Mouse (Mus musculus) liver, embryonic 13.5 days (tissue): ENCODE results near the gene Crip2. TPM values are rescaled to one million over a fixed set of nuclear protein-coding genes. Genes with fewer than 3 reads are reported as not detected.

ENCODE experiments used
- ATAC-seq: fragments of 200-750 bp; cut with Nextera tagmentation; 2 replicates; pipeline ENCODE4 v1.8.0; 2017; ENCODE audit warnings: low read depth, mild to moderate bottlenecking, moderate number of reproducible peaks, moderate library complexity
- DNase-seq: peaks from one replicate; pipeline ENCODE4 v3.0.0; 2022
- H3K27ac ChIP-seq: fragments of 300-500 bp; sonication (generic); 2 replicates; pipeline ENCODE4 v1.5.1; 2015; ENCODE audit warnings: moderate library complexity, mild to moderate bottlenecking, inconsistent platforms
- H3K27me3 ChIP-seq: fragments of 300-500 bp; sonication (generic); 2 replicates; pipeline ENCODE4 v1.6.1; 2015; ENCODE audit warnings: mild to moderate bottlenecking, inconsistent platforms
- H3K36me3 ChIP-seq: fragments of 300-500 bp; sonication (generic); 2 replicates; pipeline ENCODE4 v1.6.1; 2015; ENCODE audit warnings: mild to moderate bottlenecking, inconsistent platforms
- H3K4me1 ChIP-seq: fragments of 300-500 bp; sonication (generic); replicated peaks from 2 replicates; pipeline ENCODE4 v1.6.1; 2015; ENCODE audit warnings: inconsistent platforms
- H3K4me2 ChIP-seq: fragments of 300-500 bp; sonication (generic); 2 replicates; pipeline ENCODE4 v1.6.1; 2015; ENCODE audit warnings: inconsistent platforms, mild to moderate bottlenecking, moderate library complexity
- H3K4me3 ChIP-seq: fragments of 300-500 bp; sonication (generic); replicated peaks from 2 replicates; pipeline ENCODE4 v1.5.1; 2015; ENCODE audit warnings: mild to moderate bottlenecking, inconsistent platforms
- H3K9ac ChIP-seq: fragments of 300-500 bp; sonication (generic); 2 replicates; pipeline ENCODE4 v1.6.1; 2015; ENCODE audit warnings: mild to moderate bottlenecking, inconsistent platforms
- H3K9me3 ChIP-seq: fragments of 300-500 bp; sonication (generic); replicated peaks from 2 replicates; pipeline ENCODE4 v1.6.1; 2016; ENCODE audit warnings: inconsistent platforms
- WGBS: fragments of 180-500 bp; shearing (Covaris S2); methylation state at CpG from one replicate; pipeline ENCODE4 v1.1.7; 2015; ENCODE audit not compliant: insufficient replicate concordance; 5-methylcytosine and 5-hydroxymethylcytosine counted together
- polyA plus RNA-seq: library from polyadenylated mRNA; unstranded; fragments of >200 nt; fragmentation: Nextera tagmentation; extraction: Ambion mirVana; gene quantifications from 2 replicates; pipeline ENCODE4 v1.2.1, GENCODE M21; 2015

The Crip2 gene
- polyA plus RNA-seq, 1 experiment from 2014 or later = 47.9 TPM

- Histone ChIP-seq H3K4me1 (peaks cover 45% of the 10 kb centered on the region), H3K27me3 (peaks cover 16% of the 10 kb centered on the region), H3K36me3 (peaks cover 20% of the 10 kb centered on the region), H3K4me3 (peak overlapping the region; percentile 87), H3K27ac (peak overlapping the region; percentile 76), H3K9me3 (no peaks in the 10 kb centered on the region), H3K9ac (peak overlapping the region; percentile 87), H3K4me2 (peak overlapping the region; percentile 97)
- ATAC-seq (no peak), DNase-seq (no peak)
- WGBS = 44% methylated on average over 8 of the region's 8 CpGs
Observed at GRCm38 (mm10) chr12:113157002-113157401, 17.0 kb downstream of the Crip2 start.

GRCm38 (mm10) chr12:113157521-113157920 is 17.5 kb downstream of the Crip2 start:
- peaks cover 11% of the 10 kb centered on the region for H3K27me3 ChIP-seq
- peak overlapping the region; percentile 97 for H3K4me2 ChIP-seq
- no peak overlapping the region for H3K27ac ChIP-seq
- H3K4me1 ChIP-seq = peaks cover 40% of the 10 kb centered on the region
- 89% methylated on average over 8 of the region's 8 CpGs for WGBS
- no peak for DNase-seq
- peak overlapping the region; percentile 87 for H3K4me3 ChIP-seq
- H3K9ac ChIP-seq = no peak overlapping the region; the same call in 1 of the 2 replicates
- H3K9me3 ChIP-seq = no peaks in the 10 kb centered on the region
- no peak for ATAC-seq
- H3K36me3 ChIP-seq = peaks cover 25% of the 10 kb centered on the region

- ATAC-seq = no peak
- no peak overlapping the region for H3K27ac ChIP-seq
- H3K9me3 ChIP-seq = no peaks in the 10 kb centered on the region
- H3K27me3 ChIP-seq = peaks cover 6% of the 10 kb centered on the region; the same call in 1 of the 2 replicates
- H3K4me3 ChIP-seq = no peak overlapping the region
- H3K9ac ChIP-seq = no peak overlapping the region
- no peak for DNase-seq
- H3K36me3 ChIP-seq = peaks cover 29% of the 10 kb centered on the region
- H3K4me2 ChIP-seq = peak overlapping the region; percentile 97
- peaks cover 35% of the 10 kb centered on the region for H3K4me1 ChIP-seq
- WGBS = 82% methylated on average over 8 of the region's 8 CpGs
Observed at GRCm38 (mm10) chr12:113157971-113158370, 17.9 kb downstream of the Crip2 start.

DNA sequence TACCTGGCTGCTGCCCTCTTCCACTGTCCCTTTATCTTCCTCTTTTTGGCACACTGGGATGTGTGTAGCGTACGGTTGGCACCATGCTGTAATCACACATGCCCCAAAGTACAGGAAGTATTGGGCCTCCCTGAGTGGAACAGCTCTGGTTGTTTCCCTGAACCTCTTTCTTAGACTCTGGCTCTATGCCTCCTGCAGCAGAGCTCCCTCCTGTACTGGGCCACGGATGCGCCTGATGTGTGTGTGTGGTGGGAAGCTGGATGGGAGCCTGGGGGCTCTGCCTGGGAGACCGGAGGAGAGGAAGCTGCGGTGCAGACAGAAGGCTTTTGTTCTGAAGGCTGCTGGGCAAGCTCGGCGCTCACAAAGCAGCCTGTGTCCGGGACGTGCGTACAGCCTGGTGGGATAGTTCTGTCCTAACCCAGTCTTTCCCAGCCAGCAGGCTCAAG is 23.5 kb downstream of the Crip2 start:
- WGBS = 88% methylated on average over 11 of the region's 11 CpGs
- H3K4me3 ChIP-seq = no peak overlapping the region
- peaks cover 38% of the 10 kb centered on the region for H3K36me3 ChIP-seq
- DNase-seq = no peak
- H3K4me2 ChIP-seq = no peak overlapping the region
- H3K27ac ChIP-seq = no peak overlapping the region
- no peak for ATAC-seq
- H3K27me3 ChIP-seq = no peaks in the 10 kb centered on the region
- no peaks in the 10 kb centered on the region for H3K9me3 ChIP-seq
- peaks cover 13% of the 10 kb centered on the region for H3K4me1 ChIP-seq
- H3K9ac ChIP-seq = no peak overlapping the region

DNA sequence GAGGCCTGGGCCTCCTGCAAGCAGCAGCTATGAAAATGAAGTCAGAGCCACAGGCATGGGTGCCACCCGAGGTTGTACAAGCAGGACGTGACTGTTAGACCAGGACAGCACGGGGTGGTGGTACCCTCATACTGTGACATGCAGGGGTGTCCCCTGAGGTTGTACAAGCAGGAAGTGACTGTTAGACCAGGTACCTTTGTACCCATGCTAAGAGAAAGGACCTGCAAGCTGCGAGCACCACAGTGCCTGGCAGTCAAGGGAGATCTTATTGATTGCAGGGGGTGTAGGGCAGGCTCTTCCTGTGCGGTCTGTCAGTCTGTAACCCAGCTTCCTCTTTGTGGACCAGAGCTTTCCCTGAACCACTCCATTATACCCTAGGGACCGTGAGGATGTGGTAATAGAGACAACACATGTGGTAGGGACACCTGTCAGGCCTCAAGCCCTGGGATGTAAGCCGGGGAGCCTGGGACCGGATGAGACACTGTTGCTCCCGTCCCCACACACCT is 28.0 kb downstream of the Crip2 start:
- DNase-seq (no peak), ATAC-seq (peak; percentile 47; the same call in 1 of the 2 replicates)
- Histone ChIP-seq H3K9ac (no peak overlapping the region), H3K9me3 (no peaks in the 10 kb centered on the region), H3K27ac (no peak overlapping the region), H3K36me3 (peaks cover 13% of the 10 kb centered on the region), H3K27me3 (no peaks in the 10 kb centered on the region; the same call in 1 of the 2 replicates), H3K4me3 (no peak overlapping the region), H3K4me1 (peaks cover 13% of the 10 kb centered on the region), H3K4me2 (no peak overlapping the region)
- 18% methylated on average over 9 of the region's 9 CpGs for WGBS

- Histone ChIP-seq H3K4me1 (no peaks in the 10 kb centered on the region), H3K36me3 (no peaks in the 10 kb centered on the region), H3K4me3 (no peak overlapping the region), H3K27me3 (no peaks in the 10 kb centered on the region), H3K4me2 (no peak overlapping the region), H3K9ac (no peak overlapping the region), H3K9me3 (no peaks in the 10 kb centered on the region), H3K27ac (no peak overlapping the region)
- no peak for DNase-seq
- 70% methylated on average over 18 of the region's 18 CpGs for WGBS
- ATAC-seq = no peak
Observed at GRCm38 (mm10) chr12:113176960-113177725, 37.1 kb downstream of the Crip2 start.

GRCm38 (mm10) chr12:113181020-113181419 is 41.0 kb downstream of the Crip2 start:
- no peak overlapping the region for H3K4me2 ChIP-seq
- peaks cover 28% of the 10 kb centered on the region for H3K27me3 ChIP-seq
- ATAC-seq (no peak), DNase-seq (no peak)
- no peak overlapping the region for H3K27ac ChIP-seq
- H3K36me3 ChIP-seq = no peaks in the 10 kb centered on the region
- H3K4me3 ChIP-seq = no peak overlapping the region
- H3K9ac ChIP-seq = no peak overlapping the region
- 55% methylated on average over 4 of the region's 4 CpGs for WGBS
- no peaks in the 10 kb centered on the region for H3K9me3 ChIP-seq
- H3K4me1 ChIP-seq = 0 out of 2 replicates have a peak, but pooled peaks cover 5% of the 10 kb centered on the region

DNA sequence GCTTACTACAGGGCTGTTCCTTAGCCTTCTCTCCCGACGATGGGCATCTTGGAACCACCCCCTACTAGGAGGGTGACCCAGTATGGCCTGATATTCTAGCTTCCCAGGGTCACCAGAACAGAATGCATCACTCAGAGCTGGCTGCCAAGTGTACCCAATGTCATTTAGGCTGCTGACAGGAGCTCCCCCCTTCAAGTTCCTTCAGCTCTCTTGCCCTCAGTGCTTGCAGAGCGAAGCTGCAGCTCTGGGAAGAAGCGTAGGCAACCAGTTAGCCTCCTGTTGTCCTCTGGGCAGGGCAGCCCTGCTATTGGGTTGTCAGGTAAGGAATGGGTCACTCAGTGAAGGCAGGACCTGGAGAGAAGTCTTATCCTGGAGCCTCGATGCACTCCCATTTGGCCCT is 44.9 kb downstream of the Crip2 start:
- 44% methylated on average over 5 of the region's 5 CpGs for WGBS
- Histone ChIP-seq H3K9me3 (no peaks in the 10 kb centered on the region), H3K4me3 (no peak overlapping the region), H3K36me3 (no peaks in the 10 kb centered on the region), H3K27me3 (peaks cover 60% of the 10 kb centered on the region), H3K4me2 (no peak overlapping the region), H3K9ac (no peak overlapping the region), H3K4me1 (peaks cover 20% of the 10 kb centered on the region), H3K27ac (no peak overlapping the region)
- ATAC-seq (no peak), DNase-seq (no peak)

- Histone ChIP-seq H3K4me2 (peak within 1 kb of the TSS; percentile 67), H3K4me1 (peaks cover 20% of the 10 kb centered on the region), H3K9me3 (no peaks in the 10 kb centered on the region), H3K9ac (peak within 1 kb of the TSS; percentile 8; the same call in 1 of the 2 replicates), H3K4me3 (peak within 1 kb of the TSS; percentile 52), H3K27ac (no peak within 1 kb of the TSS), H3K27me3 (peaks cover 60% of the 10 kb centered on the region), H3K36me3 (no peaks in the 10 kb centered on the region)
- DNase-seq (no peak), ATAC-seq (no peak)
- 3% methylated on average over 62 of the region's 63 CpGs for WGBS
Observed at GRCm38 (mm10) chr12:113185442-113186291, 45.6 kb downstream of the Crip2 start, which contains the start of gene Tmem121. TSS of gene Tmem121 (plus strand) at chr12:113185930.

- H3K4me3 ChIP-seq = peak overlapping the region; percentile 52
- no peaks in the 10 kb centered on the region for H3K36me3 ChIP-seq
- 47% methylated on average over 12 of the region's 12 CpGs for WGBS
- H3K9ac ChIP-seq = peak overlapping the region; percentile 8; the same call in 1 of the 2 replicates
- no peak for DNase-seq
- peak overlapping the region; percentile 67 for H3K4me2 ChIP-seq
- H3K9me3 ChIP-seq = no peaks in the 10 kb centered on the region
- H3K4me1 ChIP-seq = peaks cover 20% of the 10 kb centered on the region
- peaks cover 60% of the 10 kb centered on the region for H3K27me3 ChIP-seq
- no peak for ATAC-seq
- no peak overlapping the region for H3K27ac ChIP-seq
Observed at GRCm38 (mm10) chr12:113186326-113187010, 46.4 kb downstream of the Crip2 start.

DNA sequence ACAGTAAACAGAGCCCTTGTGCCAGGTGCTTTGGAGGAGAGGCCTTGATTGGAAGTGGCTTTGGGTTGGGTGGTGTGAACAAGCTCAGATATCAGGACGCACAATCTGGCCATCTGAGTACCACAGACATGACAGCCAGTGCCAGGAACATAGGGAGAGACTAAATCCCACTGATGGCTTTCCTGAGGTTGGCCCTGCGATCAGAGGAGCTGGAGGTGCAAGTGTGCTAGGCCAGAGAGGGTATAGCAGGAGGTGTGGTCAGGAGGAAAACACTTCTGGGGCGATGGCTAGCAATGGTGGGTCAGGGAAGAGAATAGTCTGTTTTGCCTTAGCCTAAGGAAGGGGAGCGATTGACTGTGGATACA is 47.0 kb downstream of the Crip2 start:
- peaks cover 20% of the 10 kb centered on the region for H3K4me1 ChIP-seq
- H3K9me3 ChIP-seq = no peaks in the 10 kb centered on the region
- DNase-seq (no peak), ATAC-seq (no peak)
- peaks cover 60% of the 10 kb centered on the region for H3K27me3 ChIP-seq
- no peak overlapping the region for H3K27ac ChIP-seq
- H3K36me3 ChIP-seq = no peaks in the 10 kb centered on the region
- no peak overlapping the region for H3K9ac ChIP-seq
- no peak overlapping the region for H3K4me3 ChIP-seq
- 33% methylated on average over 4 of the region's 4 CpGs for WGBS
- H3K4me2 ChIP-seq = peak overlapping the region; percentile 63
